Mouse (Mus musculus) CH12.LX (cell line): ENCODE data around the gene Ncan. TPM values are rescaled to one million over a fixed set of nuclear protein-coding genes. Genes with fewer than 3 reads are reported as not detected.

Source experiments
- DNase-seq: peaks from one replicate; pipeline ENCODE4 v3.0.0-alpha.2; 2013; ENCODE audit errors: extremely low read depth
- H3K27ac ChIP-seq: 2 replicates; pipeline ENCODE4 v1.5.1; 2012; ENCODE audit warnings: low read depth, mild to moderate bottlenecking, control low read depth, moderate library complexity; ENCODE audit not compliant: insufficient read depth
- H3K27me3 ChIP-seq: replicated peaks from 2 replicates; pipeline ENCODE3; 2012; ENCODE audit warnings: inconsistent platforms
- H3K36me3 ChIP-seq, 2 experiments: replicated peaks in 1 of 2; 2 replicates each; pipeline versions ENCODE3 to v1.6.1; 2012; ENCODE audit warnings: inconsistent platforms in 1 of 2, low read length in 1 of 2, mild to moderate bottlenecking in 1 of 2, mixed read lengths in 1 of 2, moderate library complexity in 1 of 2; ENCODE audit not compliant: control insufficient read depth in 1 of 2, insufficient read depth in 1 of 2
- H3K4me1 ChIP-seq, 2 experiments: 2 replicates each; pipeline ENCODE4 v1.6.1; 2012; ENCODE audit warnings: inconsistent platforms in 1 of 2, moderate library complexity in 1 of 2; ENCODE audit not compliant: insufficient read depth in 2 of 2, control insufficient read depth in 1 of 2
- H3K4me2 ChIP-seq: 2 replicates; pipeline ENCODE4 v1.6.1; 2012; ENCODE audit warnings: low read depth, mild to moderate bottlenecking, control low read depth; ENCODE audit not compliant: poor library complexity, insufficient read depth, severe bottlenecking
- H3K4me3 ChIP-seq, 3 experiments: fragments of 150-350 bp in 1 of 3; sonication (generic) in 1 of 3; replicated peaks in 1 of 3; 2 replicates each; pipeline versions ENCODE3 to v1.5.1; 2011 to 2012; ENCODE audit warnings: low read depth in 2 of 3, low read length in 2 of 3, mild to moderate bottlenecking in 2 of 3, moderate library complexity in 2 of 3, control low read depth in 1 of 3, improper control_type of control experiment in 1 of 3, inconsistent platforms in 1 of 3, mixed read lengths in 1 of 3; ENCODE audit not compliant: poor library complexity in 1 of 3
- H3K79me2 ChIP-seq: replicated peaks from 2 replicates; pipeline ENCODE4 v1.6.1; 2012; ENCODE audit warnings: mild to moderate bottlenecking, moderate library complexity; ENCODE audit not compliant: control insufficient read depth, poor library complexity, insufficient read depth, severe bottlenecking; ENCODE audit errors: extremely low read depth
- H3K9ac ChIP-seq: 2 replicates; pipeline ENCODE4 v1.6.1; 2012; ENCODE audit warnings: low read depth, mild to moderate bottlenecking, control low read depth, moderate library complexity; ENCODE audit not compliant: insufficient read depth
- H3K9me3 ChIP-seq: replicated peaks from 2 replicates; pipeline ENCODE3; 2012; ENCODE audit warnings: low read length, inconsistent platforms, mixed read lengths
- CHD1 ChIP-seq: IDR thresholded peaks from 2 replicates; pipeline ENCODE4 v1.6.1; 2012; ENCODE audit warnings: low read depth, low read length, improper control_type of control experiment, inconsistent platforms
- EP300 ChIP-seq: IDR thresholded peaks from 2 replicates; pipeline ENCODE4 v1.6.1; 2011; ENCODE audit warnings: low read length, improper control_type of control experiment
- HCFC1 ChIP-seq: IDR thresholded peaks from 2 replicates; pipeline ENCODE4 v1.6.1; 2012; ENCODE audit warnings: low read depth, mild to moderate bottlenecking, inconsistent platforms, low read length, improper control_type of control experiment
- JUN ChIP-seq: IDR thresholded peaks from 2 replicates; pipeline ENCODE4 v1.6.1; 2011; ENCODE audit warnings: low read depth, mild to moderate bottlenecking, low read length, improper control_type of control experiment, moderate library complexity; ENCODE audit not compliant: insufficient read depth
- POLR2A ChIP-seq: IDR thresholded peaks from 2 replicates; pipeline ENCODE4 v1.6.1; 2011; ENCODE audit warnings: low read depth, mild to moderate bottlenecking, improper control_type of control experiment, low read length
- RAD21 ChIP-seq: IDR thresholded peaks from 2 replicates; pipeline ENCODE4 v1.6.1; 2011; ENCODE audit warnings: low read depth, mild to moderate bottlenecking, low read length, improper control_type of control experiment, moderate library complexity
- RCOR1 ChIP-seq: conservative IDR thresholded peaks from 2 replicates; pipeline ENCODE4 v1.6.1; 2012; ENCODE audit warnings: low read depth, mild to moderate bottlenecking, inconsistent platforms, low read length, improper control_type of control experiment
- SIN3A ChIP-seq: IDR thresholded peaks from 2 replicates; pipeline ENCODE4 v1.6.1; 2012; ENCODE audit warnings: low read length, improper control_type of control experiment, inconsistent platforms
- TCF12 ChIP-seq: IDR thresholded peaks from 2 replicates; pipeline ENCODE4 v1.6.1; 2014; ENCODE audit warnings: low read depth, mild to moderate bottlenecking, inconsistent platforms, low read length, improper control_type of control experiment
- UBTF ChIP-seq: IDR thresholded peaks from 2 replicates; pipeline ENCODE4 v1.6.1; 2012; ENCODE audit warnings: low read depth, mild to moderate bottlenecking, inconsistent platforms, low read length, improper control_type of control experiment, moderate library complexity
- USF2 ChIP-seq: conservative IDR thresholded peaks from 2 replicates; pipeline ENCODE4 v1.6.1; 2011; ENCODE audit warnings: low read depth, low read length, improper control_type of control experiment
- ZNF384 ChIP-seq: IDR thresholded peaks from 2 replicates; pipeline ENCODE4 v1.6.1; 2012; ENCODE audit warnings: low read depth, low read length, improper control_type of control experiment, inconsistent platforms
- dilution Hi-C: fragments of 300-500 bp; cut with MboI; formaldehyde crosslinking; loops from 2 replicates; pipeline ENCODE4 v1.14.3; 2020; ENCODE audit warnings: low sequenced_read_pairs; ENCODE audit not compliant: extremely low pct_unique_long_range_greater_than_20kb, extremely low pct_ligation_motif_present
- in situ Hi-C: fragments of 300-500 bp; cut with MboI; formaldehyde crosslinking; loops from 3 replicates; pipeline ENCODE4 v1.14.3; 2019; ENCODE audit warnings: low sequenced_read_pairs, low pct_ligation_motif_present, low pct_unique_long_range_greater_than_20kb, mixed read lengths
- polyA plus RNA-seq: library from polyadenylated mRNA; unstranded; fragments of >175 nt; gene quantifications from 2 replicates; pipeline ENCODE4 v1.2.1, GENCODE M21; 2012; ENCODE audit warnings: low read depth; ENCODE audit not compliant: insufficient read length
- total RNA-seq, 2 experiments: library from RNA; depleted of rRNA; stranded (reverse); fragments of 300-350 nt in 1 of 2; fragments of >200 nt in 1 of 2; gene quantifications; 2 replicates each; pipeline ENCODE4 v1.2.3; 2012 to 2014

Ncan gene
- total and polyA plus RNA-seq, 3 experiments = 2.1 to 6.0 (median 3.9) TPM

GRCm38 (mm10) chr8:70049662-70050061 lies 71.0 kb downstream of the Ncan start:
- peaks cover 0 to 8% of the 10 kb centered on the region in 2 experiments; a peak in 1 of 4 replicates for H3K4me1 ChIP-seq
- H3K27ac ChIP-seq = no peak overlapping the region
- dilution Hi-C loops = no loop called here
- TF ChIP-seq EP300 (no peak), USF2 (no peak), POLR2A (no peak), JUN (no peak), RCOR1 (no peak), RAD21 (no peak), HCFC1 (no peak), TCF12 (no peak), SIN3A (no peak)
- no peak overlapping the region for H3K4me3 ChIP-seq
- no peak for DNase-seq
- H3K9ac ChIP-seq = no peak overlapping the region
- H3K4me2 ChIP-seq = no peak overlapping the region
- H3K36me3 ChIP-seq = peaks cover 45 to 69% of the 10 kb centered on the region in 2 experiments
- in situ Hi-C loops = no loop called here
- no peaks in the 10 kb centered on the region for H3K27me3 ChIP-seq
- no peaks in the 10 kb centered on the region for H3K9me3 ChIP-seq
- peaks cover 35% of the 10 kb centered on the region for H3K79me2 ChIP-seq

- H3K9me3 ChIP-seq = no peaks in the 10 kb centered on the region
- peaks cover 11 to 42% of the 10 kb centered on the region in 2 experiments for H3K4me1 ChIP-seq
- H3K4me3 ChIP-seq = peak overlapping the region in 2 of 3 experiments; percentile 82 to 99
- H3K27me3 ChIP-seq = no peaks in the 10 kb centered on the region
- in situ Hi-C loops (no loop called here), dilution Hi-C loops (no loop called here)
- H3K27ac ChIP-seq = no peak overlapping the region
- H3K9ac ChIP-seq = peak overlapping the region; percentile 94; the same call in 1 of the 2 replicates
- H3K79me2 ChIP-seq = peaks cover 90% of the 10 kb centered on the region
- peaks cover 11 to 43% of the 10 kb centered on the region in 2 experiments for H3K36me3 ChIP-seq
- peak overlapping the region; percentile 89 for H3K4me2 ChIP-seq
- DNase-seq = no peak
- no peak for TF ChIP-seq CHD1
- no peak for TF ChIP-seq RAD21
- TF ChIP-seq TCF12 = no peak
- TF ChIP-seq UBTF = no peak
- TF ChIP-seq ZNF384 = no peak
Observed at GRCm38 (mm10) chr8:70043996-70044395, 76.7 kb downstream of the Ncan start.

Other genes starting within 250 kb of the Ncan start
Only the 20 nearest of the 23 such genes appear.
- 153 and 177 TPM in 2 replicates for gene Ndufa13, start 218.3 kb downstream of the Ncan start, total RNA-seq (2012; rRNA removed)
- 60.9 and 74.7 TPM in 2 replicates for gene Ndufa13, start 218.3 kb downstream of the Ncan start, total RNA-seq (2014; rRNA removed)
- 90.1 and 104 TPM in 2 replicates for gene Ndufa13, start 218.3 kb downstream of the Ncan start, polyA plus RNA-seq
- 8.0 and 9.5 TPM in 2 replicates for gene Yjefn3, start 218.2 kb downstream of the Ncan start, total RNA-seq (2012; rRNA removed)
- gene Yjefn3, start 218.2 kb downstream of the Ncan start, total RNA-seq (2014; rRNA removed) = 3.3 and 3.6 TPM in 2 replicates
- gene Yjefn3, start 218.2 kb downstream of the Ncan start, polyA plus RNA-seq = 8.4 and 10.5 TPM in 2 replicates
- gene Gatad2a, start 124.5 kb downstream of the Ncan start, total RNA-seq (2012; rRNA removed) = 70.8 and 73.2 TPM in 2 replicates
- 31.5 and 35.7 TPM in 2 replicates for gene Gatad2a, start 124.5 kb downstream of the Ncan start, total RNA-seq (2014; rRNA removed)
- gene Gatad2a, start 124.5 kb downstream of the Ncan start, polyA plus RNA-seq = 95.1 and 122 TPM in 2 replicates
- 37.2 and 38.4 TPM in 2 replicates for gene Mau2, start 78.1 kb downstream of the Ncan start, total RNA-seq (2012; rRNA removed)
- gene Mau2, start 78.1 kb downstream of the Ncan start, total RNA-seq (2014; rRNA removed) = 24.4 and 25.5 TPM in 2 replicates
- gene Mau2, start 78.1 kb downstream of the Ncan start, polyA plus RNA-seq = 15.7 and 19.5 TPM in 2 replicates
- gene Sugp1, start 78.1 kb downstream of the Ncan start, total RNA-seq (2012; rRNA removed) = 21.8 and 24.0 TPM in 2 replicates
- 5.0 and 5.3 TPM in 2 replicates for gene Sugp1, start 78.1 kb downstream of the Ncan start, total RNA-seq (2014; rRNA removed)
- 43.9 and 44.2 TPM in 2 replicates for gene Sugp1, start 78.1 kb downstream of the Ncan start, polyA plus RNA-seq
- gene Tm6sf2, start 47.9 kb downstream of the Ncan start, total RNA-seq (2012; rRNA removed) = 1.9 and 2.4 TPM in 2 replicates
- 0.22 and 0.40 TPM in 2 replicates for gene Tm6sf2, start 47.9 kb downstream of the Ncan start, total RNA-seq (2014; rRNA removed)
- 1.8 and 2.6 TPM in 2 replicates for gene Tm6sf2, start 47.9 kb downstream of the Ncan start, polyA plus RNA-seq
- 0.29 and 0.30 TPM in 2 replicates for gene Hapln4, start 37.4 kb downstream of the Ncan start, total RNA-seq (2012; rRNA removed)
- 0.07 and 0.08 TPM in 2 replicates for gene Hapln4, start 37.4 kb downstream of the Ncan start, total RNA-seq (2014; rRNA removed)
- 0.20 and 0.30 TPM in 2 replicates for gene Hapln4, start 37.4 kb downstream of the Ncan start, polyA plus RNA-seq
- gene Nr2c2ap, start 10.5 kb upstream of the Ncan start, total RNA-seq (2012; rRNA removed) = 22.7 and 27.4 TPM in 2 replicates
- 15.6 and 16.4 TPM in 2 replicates for gene Nr2c2ap, start 10.5 kb upstream of the Ncan start, total RNA-seq (2014; rRNA removed)
- 61.3 and 71.3 TPM in 2 replicates for gene Nr2c2ap, start 10.5 kb upstream of the Ncan start, polyA plus RNA-seq
- gene Rfxank, start 18.3 kb upstream of the Ncan start, total RNA-seq (2012; rRNA removed) = 13.8 and 17.2 TPM in 2 replicates
- gene Rfxank, start 18.3 kb upstream of the Ncan start, total RNA-seq (2014; rRNA removed) = 10.5 and 13.4 TPM in 2 replicates
- 9.5 and 12.3 TPM in 2 replicates for gene Rfxank, start 18.3 kb upstream of the Ncan start, polyA plus RNA-seq
- 56.4 and 63.9 TPM in 2 replicates for gene Borcs8, start 18.6 kb upstream of the Ncan start, total RNA-seq (2012; rRNA removed)
- gene Borcs8, start 18.6 kb upstream of the Ncan start, total RNA-seq (2014; rRNA removed) = 22.2 and 28.7 TPM in 2 replicates
- 44.0 and 45.8 TPM in 2 replicates for gene Borcs8, start 18.6 kb upstream of the Ncan start, polyA plus RNA-seq
- gene Mef2b, start 18.8 kb upstream of the Ncan start, total RNA-seq (2012; rRNA removed) = 194 and 232 TPM in 2 replicates
- gene Mef2b, start 18.8 kb upstream of the Ncan start, total RNA-seq (2014; rRNA removed) = 60.1 and 61.0 TPM in 2 replicates
- gene Mef2b, start 18.8 kb upstream of the Ncan start, polyA plus RNA-seq = 130 and 168 TPM in 2 replicates
- gene Tmem161a, start 51.5 kb upstream of the Ncan start, total RNA-seq (2012; rRNA removed) = 54.2 and 65.0 TPM in 2 replicates
- gene Tmem161a, start 51.5 kb upstream of the Ncan start, total RNA-seq (2014; rRNA removed) = 68.2 and 73.6 TPM in 2 replicates
- gene Tmem161a, start 51.5 kb upstream of the Ncan start, polyA plus RNA-seq = 42.3 and 48.5 TPM in 2 replicates
- 2.5 and 3.0 TPM in 2 replicates for gene Slc25a42, start 91.4 kb upstream of the Ncan start, total RNA-seq (2012; rRNA removed)
- 0.63 and 0.80 TPM in 2 replicates for gene Slc25a42, start 91.4 kb upstream of the Ncan start, total RNA-seq (2014; rRNA removed)
- gene Slc25a42, start 91.4 kb upstream of the Ncan start, polyA plus RNA-seq = 2.9 and 3.4 TPM in 2 replicates
- gene Sugp2, start 113.4 kb upstream of the Ncan start, total RNA-seq (2012; rRNA removed) = 22.4 and 23.6 TPM in 2 replicates
- gene Sugp2, start 113.4 kb upstream of the Ncan start, total RNA-seq (2014; rRNA removed) = 9.4 and 10.0 TPM in 2 replicates
- 20.1 and 21.4 TPM in 2 replicates for gene Sugp2, start 113.4 kb upstream of the Ncan start, polyA plus RNA-seq
- 31.1 and 39.2 TPM in 2 replicates for gene Armc6, start 113.6 kb upstream of the Ncan start, total RNA-seq (2012; rRNA removed)
- 21.6 and 23.7 TPM in 2 replicates for gene Armc6, start 113.6 kb upstream of the Ncan start, total RNA-seq (2014; rRNA removed)
- gene Armc6, start 113.6 kb upstream of the Ncan start, polyA plus RNA-seq = 20.0 and 20.7 TPM in 2 replicates
- gene Homer3, start 162.0 kb upstream of the Ncan start, total RNA-seq (2012; rRNA removed) = 12.5 and 14.0 TPM in 2 replicates
- 7.5 and 9.0 TPM in 2 replicates for gene Homer3, start 162.0 kb upstream of the Ncan start, total RNA-seq (2014; rRNA removed)
- gene Homer3, start 162.0 kb upstream of the Ncan start, polyA plus RNA-seq = 11.8 TPM in 2 replicates
- 76.6 and 77.3 TPM in 2 replicates for gene Ddx49, start 181.6 kb upstream of the Ncan start, total RNA-seq (2012; rRNA removed)
- gene Ddx49, start 181.6 kb upstream of the Ncan start, total RNA-seq (2014; rRNA removed) = 58.9 and 64.9 TPM in 2 replicates
- 98.4 and 129 TPM in 2 replicates for gene Ddx49, start 181.6 kb upstream of the Ncan start, polyA plus RNA-seq
- 204 and 243 TPM in 2 replicates for gene Cope, start 181.6 kb upstream of the Ncan start, total RNA-seq (2012; rRNA removed)
- 134 and 139 TPM in 2 replicates for gene Cope, start 181.6 kb upstream of the Ncan start, total RNA-seq (2014; rRNA removed)
- gene Cope, start 181.6 kb upstream of the Ncan start, polyA plus RNA-seq = 148 and 191 TPM in 2 replicates
- 0.13 TPM in 1 of 2 replicates, not detected in the other for gene Cers1, start 194.9 kb upstream of the Ncan start, total RNA-seq (2012; rRNA removed)
- gene Cers1, start 194.9 kb upstream of the Ncan start, total RNA-seq (2014; rRNA removed) = not detected in 2 replicates
- gene Cers1, start 194.9 kb upstream of the Ncan start, polyA plus RNA-seq = not detected in 2 replicates
- 0.08 and 0.17 TPM in 2 replicates for gene Gdf1, start 208.9 kb upstream of the Ncan start, total RNA-seq (2012; rRNA removed)
- gene Gdf1, start 208.9 kb upstream of the Ncan start, total RNA-seq (2014; rRNA removed) = not detected in 2 replicates
- 0.26 TPM in 1 of 2 replicates, not detected in the other for gene Gdf1, start 208.9 kb upstream of the Ncan start, polyA plus RNA-seq